Mouse (Mus musculus) bone marrow, adult 2 months (tissue): ENCODE results near the gene Uncx. TPM values are rescaled to one million over a fixed set of nuclear protein-coding genes. Genes with fewer than 3 reads are reported as not detected.

Experiments
- H3K27ac ChIP-seq: fragments of 200-500 bp; 2 replicates; pipeline ENCODE4 v1.5.1; 2012; ENCODE audit warnings: low read depth, mild to moderate bottlenecking, control low read depth, inconsistent platforms, low read length; ENCODE audit not compliant: control insufficient read depth, poor library complexity, insufficient read depth
- H3K4me1 ChIP-seq: fragments of 200-500 bp; 2 replicates; pipeline ENCODE4 v1.6.1; 2011; ENCODE audit warnings: low read length; ENCODE audit not compliant: control insufficient read depth, insufficient read depth
- H3K4me3 ChIP-seq: fragments of 200-500 bp; replicated peaks from 2 replicates; pipeline ENCODE3; 2011; ENCODE audit warnings: mild to moderate bottlenecking, low read depth, low read length, control low read depth; ENCODE audit not compliant: control insufficient read depth
- CTCF ChIP-seq: fragments of 200-500 bp; IDR thresholded peaks from 2 replicates; pipeline ENCODE4 v1.5.1; 2011; ENCODE audit warnings: low read length, control low read depth; ENCODE audit not compliant: control insufficient read depth, insufficient read depth
- POLR2A ChIP-seq: fragments of 200-500 bp; IDR thresholded peaks from 2 replicates; pipeline ENCODE4 v1.6.1; 2011; ENCODE audit warnings: low read depth, mild to moderate bottlenecking, control low read depth, low read length, borderline replicate concordance; ENCODE audit not compliant: control insufficient read depth
- WGBS: fragments of 180-500 bp; shearing (Covaris S2); methylation state at CpG from one replicate; pipeline ENCODE4 v1.1.7; 2018; 5-methylcytosine and 5-hydroxymethylcytosine counted together
- polyA plus RNA-seq: library from polyadenylated mRNA; stranded (reverse); fragments of >200 nt; gene quantifications from 2 replicates; pipeline ENCODE4 v1.2.4, GENCODE M21; 2011; ENCODE audit warnings: low replicate concordance; ENCODE audit not compliant: missing spikeins, insufficient read depth, insufficient read length

Uncx gene
- polyA plus RNA-seq, 1 experiment = not detected

- TF ChIP-seq CTCF = no peak
- TF ChIP-seq POLR2A = no peak
- 85% methylated on average over 4 of the region's 4 CpGs for WGBS
- H3K4me3 ChIP-seq = no peak overlapping the region
- no peak overlapping the region for H3K27ac ChIP-seq
- no peaks in the 10 kb centered on the region for H3K4me1 ChIP-seq
Observed at GRCm38 (mm10) chr5:139512201-139512600, 31.1 kb upstream of the Uncx start.

GRCm38 (mm10) chr5:139516281-139516680, 27.0 kb upstream of the Uncx start:
- no peak overlapping the region for H3K27ac ChIP-seq
- TF ChIP-seq POLR2A (no peak), CTCF (no peak)
- H3K4me1 ChIP-seq = no peaks in the 10 kb centered on the region
- WGBS = 46% methylated on average over 11 of the region's 11 CpGs
- no peak overlapping the region for H3K4me3 ChIP-seq

GRCm38 (mm10) chr5:139520069-139520834, 23.0 kb upstream of the Uncx start:
- Histone ChIP-seq H3K4me3 (no peak overlapping the region), H3K4me1 (no peaks in the 10 kb centered on the region), H3K27ac (no peak overlapping the region)
- 62% methylated on average over 14 of the region's 14 CpGs for WGBS
- TF ChIP-seq POLR2A (no peak), CTCF (no peak)

GRCm38 (mm10) chr5:139521987-139522386, 21.3 kb upstream of the Uncx start:
- H3K4me1 ChIP-seq = no peaks in the 10 kb centered on the region
- no peak for TF ChIP-seq CTCF
- no peak for TF ChIP-seq POLR2A
- H3K27ac ChIP-seq = no peak overlapping the region
- WGBS = 84% methylated on average over 10 of the region's 10 CpGs
- H3K4me3 ChIP-seq = no peak overlapping the region

- WGBS = 57% methylated on average over 7 of the region's 7 CpGs
- Histone ChIP-seq H3K4me3 (no peak overlapping the region), H3K27ac (no peak overlapping the region), H3K4me1 (no peaks in the 10 kb centered on the region)
- TF ChIP-seq POLR2A (no peak), CTCF (no peak)
Observed at GRCm38 (mm10) chr5:139528851-139529250, 14.4 kb upstream of the Uncx start.

GRCm38 (mm10) chr5:139535386-139535919, 7.8 kb upstream of the Uncx start:
- Histone ChIP-seq H3K4me1 (no peaks in the 10 kb centered on the region), H3K4me3 (no peak overlapping the region), H3K27ac (no peak overlapping the region)
- TF ChIP-seq POLR2A (no peak), CTCF (no peak)
- 6% methylated on average over 34 of the region's 34 CpGs for WGBS

GRCm38 (mm10) chr5:139536211-139536910, 6.9 kb upstream of the Uncx start:
- 8% methylated on average over 26 of the region's 26 CpGs for WGBS

GRCm38 (mm10) chr5:139536911-139537738, 6.2 kb upstream of the Uncx start:
- Histone ChIP-seq H3K4me1 (no peaks in the 10 kb centered on the region), H3K27ac (no peak overlapping the region), H3K4me3 (no peak overlapping the region)
- TF ChIP-seq CTCF (no peak), POLR2A (no peak)
- whole genome bisulfite sequencing = 19% methylated on average over 18 of the region's 18 CpGs

More at GRCm38 (mm10) chr5:139536211-139536910, 6.9 kb upstream of the Uncx start:
- Histone ChIP-seq H3K4me3 (no peak overlapping the region), H3K4me1 (no peaks in the 10 kb centered on the region), H3K27ac (no peak overlapping the region)
- TF ChIP-seq POLR2A (no peak), CTCF (peak; percentile 74)
